Mouse (Mus musculus) E14TG2a.4 (cell line): ENCODE results near the gene Hyal1.
"Not testable (repeated sequence)": the region's sequence is repeated elsewhere in the genome, so short reads cannot be mapped to it uniquely, and the experiment has no call there.

Experiments used
- CTCF ChIP-seq: conservative IDR thresholded peaks from 2 replicates; pipeline ENCODE4 v1.5.1; 2014; ENCODE audit warnings: low read length
- NANOG ChIP-seq: IDR thresholded peaks from 2 replicates; pipeline ENCODE4 v1.6.1; 2014; ENCODE audit warnings: borderline replicate concordance, low read length, mixed read lengths

DNA sequence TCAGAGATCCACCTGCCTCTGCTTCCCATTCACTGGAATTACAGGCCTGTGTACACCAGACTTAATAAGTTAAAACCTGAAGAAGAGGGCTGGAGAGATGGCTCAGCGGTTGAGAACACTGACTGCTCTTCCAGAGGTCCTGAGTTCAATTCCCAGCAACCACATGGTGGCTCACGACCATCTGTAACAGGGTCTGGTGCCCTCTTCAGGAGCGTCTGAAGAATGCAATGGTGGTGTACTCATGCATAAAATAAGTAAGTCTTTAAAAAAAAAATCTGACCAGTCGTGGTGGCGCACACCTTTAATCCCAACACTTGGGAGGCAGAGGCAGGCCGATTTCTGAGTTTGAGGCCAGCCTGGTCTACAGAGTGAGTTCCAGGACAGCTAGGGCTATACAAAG is 3.0 kb upstream of the Hyal1 start:
- peak; percentile 25 for TF ChIP-seq CTCF
- TF ChIP-seq NANOG = not testable (repeated sequence)
